Mouse (Mus musculus) thymus, adult 18-20 months (tissue): ENCODE measurements around the gene Nkd1.
A peak's percentile ranks its signal among the peaks of the same experiment; 100 is the strongest.

Source experiments
- DNase-seq, 2 experiments: peaks; one replicate each; pipeline ENCODE4 v3.0.0; 2022; ENCODE audit warnings: mixed read lengths in 2 of 2

Gene Nkd1

DNA sequence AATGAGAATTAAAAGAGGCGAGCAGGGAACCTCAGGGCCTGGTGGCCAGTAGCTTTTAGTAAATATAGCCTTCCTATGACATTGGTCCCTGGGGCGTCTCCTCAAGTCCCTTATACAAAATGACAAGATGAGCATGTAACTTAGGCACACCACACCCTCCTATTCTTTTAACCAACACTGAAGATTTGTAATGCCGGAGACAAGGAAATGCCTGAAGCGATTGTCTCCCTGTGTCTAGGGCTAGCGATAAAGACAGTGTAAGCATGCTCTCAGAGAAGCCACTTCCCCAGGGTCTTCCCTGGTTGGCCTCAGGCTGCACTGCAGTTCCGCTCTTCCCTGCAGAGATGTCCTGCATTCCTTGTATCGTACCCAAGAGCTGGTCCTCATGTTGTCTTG, 17.8 kb downstream of the Nkd1 start:
- DNase-seq = no peak

DNA sequence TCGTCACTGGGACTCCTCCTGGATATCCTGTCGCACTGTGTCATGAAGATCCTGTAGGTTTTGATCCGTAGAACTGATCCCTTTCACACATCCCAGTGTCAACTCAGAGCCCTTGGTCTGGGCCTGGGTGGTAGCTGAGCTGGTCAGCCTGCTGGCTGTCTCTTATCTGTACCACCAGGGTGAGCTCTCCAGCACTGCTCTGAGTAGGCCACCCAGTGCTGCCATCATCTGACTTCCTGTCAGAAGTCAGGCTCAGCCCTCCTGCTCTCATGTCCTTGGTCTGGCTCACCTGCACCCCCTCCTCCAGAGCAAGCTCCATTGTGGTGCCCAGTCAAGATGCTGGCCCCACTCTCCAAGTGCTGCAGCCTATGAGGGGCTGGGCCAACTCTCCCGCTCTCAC, 18.8 kb downstream of the Nkd1 start:
- DNase-seq = no peak

DNA sequence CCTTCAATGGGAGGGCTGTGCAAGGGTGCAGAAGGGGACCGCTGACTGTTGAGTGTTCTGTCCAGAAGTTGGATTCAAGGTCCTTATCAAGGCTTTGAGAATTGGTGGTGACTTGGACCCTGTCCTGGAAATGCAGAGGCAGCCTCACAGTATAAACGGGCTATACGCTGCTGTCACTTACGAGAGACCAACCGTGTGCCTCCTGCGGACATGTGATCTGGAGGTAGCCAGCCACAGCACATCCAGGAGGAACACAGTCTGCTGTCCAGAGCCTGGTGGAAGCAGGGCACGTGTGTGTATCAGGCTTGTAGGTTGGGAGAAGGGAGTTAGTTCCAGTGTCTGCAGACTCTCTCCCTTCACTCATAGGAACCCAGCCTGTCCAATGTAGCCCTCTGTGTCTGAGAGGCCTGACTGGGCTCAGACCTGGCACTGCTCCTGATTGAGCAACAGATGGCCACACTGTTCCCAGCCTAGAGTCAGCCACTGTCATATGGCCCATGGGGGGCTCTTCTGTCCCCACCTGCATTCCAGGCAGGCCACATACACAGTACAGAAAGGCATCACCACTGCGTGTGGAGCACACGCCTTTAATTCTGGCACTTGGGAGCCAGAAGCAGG, 21.6 kb downstream of the Nkd1 start:
- no peak for DNase-seq

GRCm38 (mm10) chr8:88544677-88545076, 23.5 kb downstream of the Nkd1 start:
- no peak for DNase-seq

DNA sequence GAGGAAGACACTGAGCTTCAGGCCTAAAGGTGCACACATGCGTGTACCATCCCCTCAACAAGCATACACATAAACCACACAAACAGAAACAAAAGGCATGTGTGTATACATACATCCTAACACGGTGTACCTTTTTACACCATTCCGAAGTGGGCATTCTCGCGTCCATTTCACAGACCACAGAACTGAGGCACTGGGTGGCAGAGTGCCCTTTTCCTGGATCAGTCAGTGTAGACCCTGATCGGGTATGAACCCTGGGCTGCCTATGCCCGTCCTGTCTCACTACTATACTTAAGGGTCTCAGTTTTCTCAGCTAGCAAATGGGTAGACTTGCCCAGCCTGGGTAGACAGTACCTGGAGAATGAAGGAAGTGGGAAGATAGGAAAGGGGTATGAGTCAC, 24.3 kb downstream of the Nkd1 start:
- DNase-seq = no peak

DNA sequence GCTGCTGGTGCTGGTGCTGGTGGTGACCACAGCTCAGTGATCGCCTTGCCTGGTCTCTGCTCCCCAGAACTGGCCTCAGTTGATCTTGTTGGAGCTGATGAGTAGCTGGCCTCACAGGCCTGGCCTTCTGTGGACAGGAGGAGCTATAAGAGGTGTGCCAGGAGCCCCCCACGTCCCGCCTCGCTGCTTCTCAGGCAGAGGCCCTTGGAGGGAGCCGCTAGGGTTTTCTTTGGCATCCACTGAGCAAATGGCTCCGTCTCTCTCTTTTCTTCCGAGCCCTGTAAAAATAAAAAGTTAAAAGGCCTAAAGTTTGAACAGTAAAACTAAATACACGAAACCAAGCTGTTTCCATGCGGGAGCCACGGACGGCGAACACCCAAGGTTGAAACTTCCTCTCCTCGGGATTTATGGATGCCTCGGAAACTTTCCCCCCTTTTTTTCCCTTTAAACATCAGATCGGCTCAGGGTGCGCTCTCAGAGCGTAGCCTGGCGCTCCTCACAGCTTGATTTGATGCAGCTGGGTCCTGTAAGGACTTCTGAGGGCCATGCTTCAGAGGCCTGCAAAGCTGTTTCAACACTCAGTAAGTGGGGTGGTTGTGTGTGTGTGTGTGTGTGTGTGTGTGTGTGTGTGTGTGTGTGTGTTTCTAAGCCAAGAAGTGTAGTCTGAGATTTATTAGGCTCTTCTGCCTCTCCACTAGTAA, 25.0 kb downstream of the Nkd1 start:
- DNase-seq = no peak

- DNase-seq = no peak
Measured at GRCm38 (mm10) chr8:88555669-88556068, 34.5 kb downstream of the Nkd1 start.

GRCm38 (mm10) chr8:88559985-88560473, 38.9 kb downstream of the Nkd1 start:
- DNase-seq = no peak

GRCm38 (mm10) chr8:88561402-88561801, 40.2 kb downstream of the Nkd1 start:
- DNase-seq = no peak

DNA sequence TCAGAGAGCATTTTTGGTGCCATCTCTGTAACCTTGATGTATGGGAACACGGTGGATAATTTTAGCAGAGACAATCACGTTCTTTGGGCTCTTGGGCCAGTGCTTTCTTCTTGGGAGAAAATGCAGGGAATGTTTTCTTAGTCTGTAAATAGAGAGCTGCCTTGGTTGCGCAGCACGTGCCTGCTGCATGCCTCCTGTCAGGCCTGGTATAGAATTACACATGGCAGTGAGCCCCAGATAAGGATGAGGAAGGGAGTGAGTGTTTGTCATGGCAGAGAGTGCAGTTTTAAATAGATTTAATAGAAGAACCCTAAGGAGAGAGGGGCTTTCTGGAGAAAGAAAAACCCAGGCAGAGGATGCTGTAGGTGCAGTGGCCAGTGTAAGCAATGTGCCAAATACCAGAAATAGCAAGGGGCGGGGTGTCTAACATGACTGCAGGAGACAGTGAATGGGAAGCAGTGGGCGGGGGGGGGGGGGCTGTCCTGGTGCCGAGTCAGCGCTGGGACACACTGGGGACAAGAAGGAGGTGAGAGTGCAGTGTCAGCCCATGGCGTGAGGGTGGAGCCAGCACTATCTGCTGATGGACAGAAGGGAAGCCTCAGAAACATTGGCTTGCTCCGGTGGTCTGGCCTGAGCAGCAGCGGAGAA, 43.2 kb downstream of the Nkd1 start:
- DNase-seq = no peak

GRCm38 (mm10) chr8:88566119-88566518, 45.0 kb downstream of the Nkd1 start:
- DNase-seq = peak; percentile 9 to 10

DNA sequence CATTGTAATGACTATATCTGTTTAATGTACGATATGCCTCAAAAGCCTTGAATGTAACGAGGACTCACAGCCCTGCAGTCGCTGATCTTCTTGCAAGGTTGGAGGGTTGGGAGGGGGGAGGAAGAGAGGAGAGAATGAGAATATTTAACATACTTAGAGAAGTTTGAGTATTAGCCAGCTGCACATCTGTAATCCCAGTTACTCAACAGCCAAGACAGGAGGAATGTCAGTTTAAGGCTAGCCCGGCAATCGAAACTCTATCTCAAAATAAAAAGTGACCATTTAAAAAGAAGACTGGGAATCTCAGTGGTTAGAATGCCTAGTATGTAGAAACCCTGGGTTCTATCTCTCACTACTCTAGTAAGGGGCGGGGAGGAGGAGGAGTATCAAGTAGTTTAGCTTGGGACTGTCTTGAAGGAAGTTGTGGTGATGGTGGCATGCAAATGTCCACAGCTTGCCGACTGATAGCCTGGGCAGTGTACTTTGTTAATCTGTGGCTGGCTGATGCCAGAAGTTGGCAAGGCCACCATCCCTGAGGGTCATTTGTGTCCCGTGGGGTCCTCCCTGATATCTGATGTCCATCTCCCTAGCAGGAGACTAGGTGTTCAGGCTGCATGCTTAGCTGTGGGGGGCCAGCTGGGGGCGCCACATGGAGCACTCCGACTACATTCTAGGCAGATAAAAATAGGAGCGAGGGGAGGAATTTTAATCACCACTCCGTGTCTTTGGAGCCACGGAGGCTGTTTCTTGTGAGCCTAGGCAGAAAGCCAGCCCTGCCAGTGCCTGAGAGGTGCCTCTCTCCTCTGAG, 46.4 kb downstream of the Nkd1 start:
- DNase-seq = no peak

GRCm38 (mm10) chr8:88568211-88568610, 47.1 kb downstream of the Nkd1 start:
- DNase-seq = no peak

- DNase-seq = no peak
Measured at GRCm38 (mm10) chr8:88569366-88569765, 48.2 kb downstream of the Nkd1 start.

- no peak for DNase-seq
Measured at GRCm38 (mm10) chr8:88570293-88570998, 49.3 kb downstream of the Nkd1 start.

DNA sequence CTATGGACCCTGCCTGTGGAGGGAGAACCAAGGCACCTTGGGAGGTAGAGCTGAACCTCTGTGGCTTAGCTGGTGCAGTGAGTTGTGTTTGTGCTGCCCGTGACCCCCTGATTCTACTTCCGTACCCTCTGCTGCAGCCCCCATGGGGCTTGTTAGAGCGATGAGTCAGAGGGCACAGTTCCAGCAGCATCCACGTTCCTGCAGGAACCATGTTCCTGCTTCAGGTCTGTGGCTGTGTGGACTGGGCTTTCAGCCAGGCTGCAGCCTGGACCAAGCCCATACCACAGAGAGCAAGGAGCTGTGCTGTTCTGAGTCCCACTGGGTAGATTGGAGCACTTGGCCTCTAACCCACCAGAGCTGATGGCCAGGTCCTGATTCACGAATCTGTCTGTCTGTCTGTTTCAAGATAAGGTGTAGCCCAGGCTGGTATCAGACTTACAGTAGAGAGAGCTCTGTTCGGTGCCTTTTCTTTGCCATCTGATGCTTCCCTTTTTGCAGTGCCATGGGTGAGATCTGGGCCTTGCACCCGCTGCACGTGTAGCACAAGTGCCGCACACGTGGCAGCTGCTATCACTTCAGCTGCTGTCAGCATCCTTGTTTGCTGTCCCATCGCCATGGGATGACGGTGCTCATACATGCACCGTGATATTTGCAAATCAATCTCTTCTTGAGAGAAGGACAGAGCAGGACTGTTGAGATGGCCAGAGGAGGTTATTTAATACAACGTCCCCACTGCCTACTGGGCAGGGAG, 50.5 kb downstream of the Nkd1 start:
- no peak for DNase-seq

DNA sequence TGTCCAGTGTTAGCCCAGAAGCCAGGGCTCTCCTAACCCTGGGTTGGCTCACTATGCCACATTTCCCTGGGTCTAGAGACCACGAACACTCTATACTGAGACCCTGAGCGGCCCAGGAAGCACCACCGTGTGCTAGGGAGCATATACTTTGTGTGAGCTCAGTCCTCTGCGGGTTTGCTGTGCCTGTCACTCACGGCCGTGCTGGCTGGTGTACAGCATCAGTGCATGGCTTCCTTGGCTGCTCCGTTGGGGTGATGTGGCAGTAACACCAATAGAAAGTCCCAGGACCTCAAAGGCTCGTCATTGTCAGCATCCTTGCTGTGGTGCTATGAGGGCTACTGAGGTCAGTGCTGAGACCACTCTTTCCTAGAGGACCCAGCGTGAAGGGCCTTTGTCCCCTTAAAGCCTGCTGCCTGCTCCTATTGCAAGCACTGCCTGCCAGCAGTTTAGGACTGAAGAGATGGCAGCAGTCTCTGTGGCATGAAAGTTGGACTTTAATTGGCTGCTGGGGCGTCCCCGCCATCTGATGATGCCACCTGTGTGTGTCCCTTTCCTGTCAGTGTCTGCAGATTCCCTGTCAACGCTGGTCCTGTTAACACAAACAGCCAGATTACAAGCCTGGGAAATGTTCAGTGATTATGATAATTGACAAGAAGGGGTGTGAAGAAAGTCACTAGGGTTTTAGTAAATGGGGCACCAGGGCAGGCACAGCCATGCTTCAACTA, 51.2 kb downstream of the Nkd1 start:
- DNase-seq = no peak

GRCm38 (mm10) chr8:88572941-88573645, 51.9 kb downstream of the Nkd1 start:
- no peak for DNase-seq

GRCm38 (mm10) chr8:88574975-88575374, 53.8 kb downstream of the Nkd1 start:
- no peak for DNase-seq

DNA sequence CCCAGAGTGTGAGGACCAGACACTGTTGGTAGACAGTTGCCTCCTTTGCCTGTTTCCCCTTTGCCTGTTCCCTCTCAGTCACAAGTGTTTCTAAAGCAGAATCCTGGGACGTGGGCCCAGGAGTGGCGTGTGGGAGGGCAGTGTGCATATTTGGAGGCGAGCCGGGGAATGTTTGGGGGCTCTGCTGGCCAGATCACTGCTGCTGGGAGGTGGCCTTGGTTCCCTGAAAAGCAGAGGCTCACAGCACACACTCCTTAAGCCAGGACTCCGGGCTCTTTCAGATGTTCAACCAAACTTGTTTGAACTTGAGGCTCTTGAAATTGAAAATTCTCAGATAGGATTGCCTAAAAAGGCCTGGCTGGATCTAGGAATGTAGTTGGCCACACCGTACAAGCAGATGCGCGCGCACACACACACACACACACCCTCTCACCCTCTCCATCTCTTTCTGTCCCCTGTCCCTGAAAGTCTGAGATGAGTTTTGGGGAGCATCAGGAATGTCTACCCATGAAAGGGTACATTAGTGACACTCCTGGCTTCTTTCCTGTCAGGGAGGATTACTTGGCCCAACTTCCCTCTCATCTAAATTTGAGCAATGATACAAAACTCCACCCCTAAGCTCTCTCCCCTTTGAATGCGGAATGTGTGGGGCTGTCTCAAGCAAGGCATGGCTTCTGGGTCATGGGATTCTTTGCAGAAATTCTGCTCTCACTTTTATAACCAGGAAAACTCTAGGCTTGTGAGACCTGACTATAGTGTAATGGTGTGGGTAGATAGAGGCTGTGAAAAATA, 55.4 kb downstream of the Nkd1 start:
- no peak for DNase-seq
